Mouse (Mus musculus) myocyte (in vitro differentiated cells): ENCODE measurements around the gene Gm20696. TPM values are rescaled to one million over a fixed set of nuclear protein-coding genes. Genes with fewer than 3 reads are reported as not detected.

ENCODE experiments used
- H3K27me3 ChIP-seq: one replicate; pipeline ENCODE4 v1.6.1; 2011; ENCODE audit not compliant: control insufficient read depth, insufficient read depth, insufficient read length
- H3K36me3 ChIP-seq: one replicate; pipeline ENCODE4 v1.6.1; 2011; ENCODE audit not compliant: control insufficient read depth, insufficient read depth
- H3K4me2 ChIP-seq: one replicate; pipeline ENCODE4 v1.6.1; 2011; ENCODE audit warnings: low read depth, control low read depth
- H3K4me3 ChIP-seq: one replicate; pipeline ENCODE4 v1.5.1; 2011; ENCODE audit warnings: mild to moderate bottlenecking, control low read depth, moderate library complexity
- H3K79me2 ChIP-seq: one replicate; pipeline ENCODE4 v1.6.1; 2011; ENCODE audit not compliant: control insufficient read depth, insufficient read depth
- H3ac ChIP-seq: one replicate; pipeline ENCODE4 v1.6.1; 2011; ENCODE audit not compliant: control insufficient read depth, insufficient read length
- CEBPB ChIP-seq: IDR thresholded peaks from 2 replicates; pipeline ENCODE4 v1.6.1; 2011; ENCODE audit warnings: mild to moderate bottlenecking, moderate library complexity; ENCODE audit not compliant: poor library complexity, insufficient read depth, severe bottlenecking
- E2F4 ChIP-seq: IDR thresholded peaks from one replicate; pipeline ENCODE4 v1.6.1; 2011; ENCODE audit warnings: mild to moderate bottlenecking, control low read depth, moderate library complexity; ENCODE audit not compliant: insufficient read depth
- MAX ChIP-seq: IDR thresholded peaks from one replicate; pipeline ENCODE4 v1.6.1; 2011; ENCODE audit warnings: low read depth, mild to moderate bottlenecking, control low read depth
- MYOD1 ChIP-seq, 3 experiments: IDR thresholded peaks; one replicate each; pipeline ENCODE4 v1.6.1; 2011; ENCODE audit warnings: control low read depth in 2 of 3, low read depth in 2 of 3, mild to moderate bottlenecking in 2 of 3, moderate library complexity in 1 of 3; ENCODE audit not compliant: insufficient read length in 2 of 3, control insufficient read depth in 1 of 3
- MYOG ChIP-seq, 3 experiments: IDR thresholded peaks; one replicate each; pipeline ENCODE4 v1.6.1; 2011; ENCODE audit warnings: control low read depth in 2 of 3, low read depth in 2 of 3, mild to moderate bottlenecking in 2 of 3; ENCODE audit not compliant: insufficient read length in 2 of 3, control insufficient read depth in 1 of 3, insufficient read depth in 1 of 3
- POLR2A ChIP-seq: IDR thresholded peaks from one replicate; pipeline ENCODE4 v1.6.1; 2011; ENCODE audit warnings: low read depth, mild to moderate bottlenecking, control low read depth, moderate library complexity; ENCODE audit not compliant: insufficient read length
- POLR2AphosphoS2 ChIP-seq: IDR thresholded peaks from one replicate; pipeline ENCODE4 v1.6.1; 2011; ENCODE audit warnings: low read depth, control low read depth; ENCODE audit not compliant: insufficient read length
- REST ChIP-seq: IDR thresholded peaks from one replicate; pipeline ENCODE4 v1.6.1; 2011; ENCODE audit warnings: mild to moderate bottlenecking, control low read depth, moderate library complexity; ENCODE audit not compliant: insufficient read depth, insufficient read length
- SRF ChIP-seq: IDR thresholded peaks from one replicate; pipeline ENCODE4 v1.6.1; 2011; ENCODE audit warnings: low read depth; ENCODE audit not compliant: control insufficient read depth, insufficient read length
- TCF12 ChIP-seq: IDR thresholded peaks from one replicate; pipeline ENCODE4 v1.6.1; 2011; ENCODE audit warnings: mild to moderate bottlenecking, control low read depth; ENCODE audit not compliant: poor library complexity, insufficient read depth, severe bottlenecking
- TCF3 ChIP-seq: IDR thresholded peaks from one replicate; pipeline ENCODE4 v1.6.1; 2011; ENCODE audit warnings: low read depth, control low read depth; ENCODE audit not compliant: insufficient read length
- USF1 ChIP-seq: IDR thresholded peaks from one replicate; pipeline ENCODE4 v1.6.1; 2011; ENCODE audit warnings: low read depth, mild to moderate bottlenecking, control low read depth, moderate library complexity
- polyA plus RNA-seq: library from polyadenylated mRNA; unstranded; fragments of >200 nt; fragmentation: generic; extraction: Trizol; gene quantifications from one replicate; pipeline ENCODE4 v1.2.1, GENCODE M21; 2012; ENCODE audit warnings: missing spikeins

Gm20696 gene
- polyA plus RNA-seq, 1 experiment = 0.13 TPM

GRCm38 (mm10) chr6:99636121-99636520 is 30.5 kb downstream of the Gm20696 start:
- H3K79me2 ChIP-seq = no peaks in the 10 kb centered on the region

GRCm38 (mm10) chr6:99632121-99632980 is 34.2 kb downstream of the Gm20696 start:
- Histone ChIP-seq H3K27me3 (no peaks in the 10 kb centered on the region), H3K79me2 (no peaks in the 10 kb centered on the region), H3ac (no peak overlapping the region), H3K4me3 (no peak overlapping the region), H3K36me3 (no peaks in the 10 kb centered on the region), H3K4me2 (no peak overlapping the region)
- TF ChIP-seq CEBPB = no peak
- no peak for TF ChIP-seq MYOG (IDR thresholded peaks at IDR 0.05; ENCODE audit: control insufficient read depth in 1 of 3, insufficient read depth in 1 of 3, insufficient read length in 2 of 3, low read depth in 2 of 3)
- TF ChIP-seq REST = no peak
- no peak for TF ChIP-seq TCF3
- TF ChIP-seq TCF12 = no peak
- TF ChIP-seq MAX = no peak
- no peak for TF ChIP-seq POLR2AphosphoS2
- no peak for TF ChIP-seq SRF
- no peak for TF ChIP-seq E2F4
- no peak for TF ChIP-seq USF1
- TF ChIP-seq MYOD1 (IDR thresholded peaks at IDR 0.05; ENCODE audit: control insufficient read depth in 1 of 3, insufficient read length in 2 of 3, low read depth in 2 of 3) = no peak
- TF ChIP-seq POLR2A = no peak

More at GRCm38 (mm10) chr6:99636121-99636520, 30.5 kb downstream of the Gm20696 start:
- H3K27me3 ChIP-seq = no peaks in the 10 kb centered on the region
- H3ac ChIP-seq = no peak overlapping the region
- no peak overlapping the region for H3K4me3 ChIP-seq
- peaks cover 5% of the 10 kb centered on the region for H3K36me3 ChIP-seq
- no peak for TF ChIP-seq CEBPB
- no peak for TF ChIP-seq REST
- TF ChIP-seq USF1 = no peak
- no peak for TF ChIP-seq POLR2AphosphoS2
- TF ChIP-seq SRF = no peak
- no peak for TF ChIP-seq MYOG (IDR thresholded peaks at IDR 0.05; ENCODE audit: control insufficient read depth in 1 of 3, insufficient read depth in 1 of 3, insufficient read length in 2 of 3, low read depth in 2 of 3)
- no peak for TF ChIP-seq TCF3
- no peak for TF ChIP-seq E2F4
- no peak for TF ChIP-seq POLR2A
- no peak for TF ChIP-seq MAX
- no peak for TF ChIP-seq MYOD1 (IDR thresholded peaks at IDR 0.05; ENCODE audit: control insufficient read depth in 1 of 3, insufficient read length in 2 of 3, low read depth in 2 of 3)
- TF ChIP-seq TCF12 = no peak
- H3K4me2 ChIP-seq = no peak overlapping the region

- Histone ChIP-seq H3K27me3 (no peaks in the 10 kb centered on the region), H3K4me2 (no peak overlapping the region), H3K4me3 (no peak overlapping the region), H3K36me3 (no peaks in the 10 kb centered on the region), H3ac (no peak overlapping the region), H3K79me2 (no peaks in the 10 kb centered on the region)
- TF ChIP-seq TCF12 = no peak
- TF ChIP-seq REST = no peak
- TF ChIP-seq MYOG (IDR thresholded peaks at IDR 0.05; ENCODE audit: control insufficient read depth in 1 of 3, insufficient read depth in 1 of 3, insufficient read length in 2 of 3, low read depth in 2 of 3) = no peak
- TF ChIP-seq MAX = no peak
- TF ChIP-seq CEBPB = no peak
- no peak for TF ChIP-seq POLR2AphosphoS2
- no peak for TF ChIP-seq MYOD1 (IDR thresholded peaks at IDR 0.05; ENCODE audit: control insufficient read depth in 1 of 3, insufficient read length in 2 of 3, low read depth in 2 of 3)
- no peak for TF ChIP-seq SRF
- no peak for TF ChIP-seq USF1
- no peak for TF ChIP-seq E2F4
- no peak for TF ChIP-seq TCF3
Measured at GRCm38 (mm10) chr6:99631637-99632036, 35.0 kb downstream of the Gm20696 start.

GRCm38 (mm10) chr6:99629726-99630458 is 36.7 kb downstream of the Gm20696 start:
- H3K36me3 ChIP-seq = no peaks in the 10 kb centered on the region
- H3K4me2 ChIP-seq = no peak overlapping the region
- no peaks in the 10 kb centered on the region for H3K79me2 ChIP-seq
- TF ChIP-seq CEBPB (no peak), MAX (no peak), POLR2A (no peak), SRF (no peak), POLR2AphosphoS2 (no peak), USF1 (no peak), MYOD1 (IDR thresholded peaks at IDR 0.05; ENCODE audit: control insufficient read depth in 1 of 3, insufficient read length in 2 of 3, low read depth in 2 of 3) (no peak), TCF3 (no peak), REST (no peak), MYOG (IDR thresholded peaks at IDR 0.05; ENCODE audit: control insufficient read depth in 1 of 3, insufficient read depth in 1 of 3, insufficient read length in 2 of 3, low read depth in 2 of 3) (no peak)
- H3K27me3 ChIP-seq = no peaks in the 10 kb centered on the region
- no peak overlapping the region for H3K4me3 ChIP-seq
- H3ac ChIP-seq = no peak overlapping the region
